Mouse (Mus musculus) adrenal gland, postnatal 4 days (tissue): ENCODE data around the gene Ddn. TPM values are rescaled to one million over a fixed set of nuclear protein-coding genes. Genes with fewer than 3 reads are reported as not detected.
"Not testable (repeated sequence)": the region's sequence is repeated elsewhere in the genome, so short reads cannot be mapped to it uniquely, and the experiment has no call there.

ENCODE experiments used
- DNase-seq, 2 experiments: peaks; one replicate each; pipeline ENCODE4 v3.0.0; 2021 to 2022; ENCODE audit warnings: low spot score in 2 of 2, mixed read lengths in 2 of 2
- total RNA-seq, 2 experiments: library from RNA; stranded (reverse); gene quantifications; 2 replicates each; pipeline ENCODE4 v1.2.3; 2021

Ddn gene
- total RNA-seq, 2 experiments from 2014 or later: 0.76 to 4.2 TPM

GRCm38 (mm10) chr15:98832161-98833058 lies 23.1 kb upstream of the Ddn start:
- DNase-seq: no peak

- no peak for DNase-seq
Observed at GRCm38 (mm10) chr15:98831684-98832035, 22.4 kb upstream of the Ddn start.

GRCm38 (mm10) chr15:98830736-98831683 lies 21.7 kb upstream of the Ddn start, which contains the start of gene Prkag1:
Gene Prkag1, minus strand, starts transcription at chr15:98831521.
- peak; percentile 95 for DNase-seq

GRCm38 (mm10) chr15:98827611-98828011 lies 18.3 kb upstream of the Ddn start:
- no peak for DNase-seq

GRCm38 (mm10) chr15:98823434-98823833 lies 14.1 kb upstream of the Ddn start:
- no peak for DNase-seq

GRCm38 (mm10) chr15:98822147-98822546 lies 12.9 kb upstream of the Ddn start:
- no peak for DNase-seq

- no peak for DNase-seq
Observed at GRCm38 (mm10) chr15:98821403-98821802, 12.1 kb upstream of the Ddn start.

GRCm38 (mm10) chr15:98820937-98821336 lies 11.6 kb upstream of the Ddn start:
- DNase-seq: no peak

- no peak for DNase-seq
Observed at GRCm38 (mm10) chr15:98818171-98818570, 8.9 kb upstream of the Ddn start.

GRCm38 (mm10) chr15:98812741-98813424 lies 3.6 kb upstream of the Ddn start:
- no peak for DNase-seq

GRCm38 (mm10) chr15:98810212-98810611 lies 922 bp upstream of the Ddn start:
- DNase-seq: not testable (repeated sequence)

- DNase-seq: no peak
Observed at GRCm38 (mm10) chr15:98808651-98809134, 597 bp downstream of the Ddn start.

- no peak for DNase-seq
Observed at GRCm38 (mm10) chr15:98807895-98808650, 1.2 kb downstream of the Ddn start.

- no peak for DNase-seq
Observed at GRCm38 (mm10) chr15:98806809-98807770, 2.2 kb downstream of the Ddn start.

GRCm38 (mm10) chr15:98806071-98806808 lies 3.0 kb downstream of the Ddn start:
- DNase-seq: no peak

GRCm38 (mm10) chr15:98805324-98806040 lies 3.8 kb downstream of the Ddn start:
- DNase-seq: peak in 1 of 2 experiments; percentile 60

- peak; percentile 58 to 66 for DNase-seq
Observed at GRCm38 (mm10) chr15:98804054-98804453, 5.2 kb downstream of the Ddn start.

GRCm38 (mm10) chr15:98802926-98803325 lies 6.4 kb downstream of the Ddn start:
- no peak for DNase-seq
